Comparison of ENCODE assay signal across 8 mouse cellular contexts in genomic region chr9:108119891-108120411, GRCm38 (mm10). TPM values are rescaled to one million over a fixed set of nuclear protein-coding genes. Genes with fewer than 3 reads are reported as not detected.
A peak's percentile ranks its signal among the peaks of the same experiment; 100 is the strongest.
DNase-seq lines count a peak whose midpoint lies in the region; ATAC-seq and TF ChIP-seq lines count a peak whose summit lies in the region.

No protein-coding gene starts in this region.

- intact Hi-C loops in gastrocnemius, adult 2 months (cut with DNase I) = no loop called here

- DNase-seq in gastrocnemius, adult 2 months = peak; percentile 83
- DNase-seq in gastrocnemius, postnatal 4 days (ENCODE audit: low spot score in 2 of 2) = no peak
- DNase-seq in lung, postnatal 36 days = peak; percentile 71
- DNase-seq in thymus, postnatal 10 days (ENCODE audit: low spot score in 2 of 2) = no peak
- DNase-seq in spleen, postnatal 14 days (ENCODE audit: low spot score in 2 of 2) = no peak
- DNase-seq in thymus, postnatal 25 days = no peak

- no peaks in the 10 kb centered on the region for H3K9me3 ChIP-seq in embryonic facial prominence, embryonic 15.5 days (replicated peaks)
- H3K9me3 ChIP-seq in kidney, embryonic 14.5 days (ENCODE audit: control insufficient read depth, low read length) = no peaks in the 10 kb centered on the region

- no peak overlapping the region for H3K9ac ChIP-seq in embryonic facial prominence, embryonic 15.5 days
- no peak overlapping the region; the same call in 1 of the 2 replicates for H3K9ac ChIP-seq in kidney, embryonic 14.5 days (ENCODE audit: low read depth, low read length)

- ATAC-seq in embryonic facial prominence, embryonic 15.5 days (ENCODE audit: insufficient number of reproducible peaks, low FRiP score, low TSS enrichment, low read depth) = peak; percentile 66
- peak; percentile 69; the same call in 1 of the 2 replicates for ATAC-seq in kidney, embryonic 14.5 days (ENCODE audit: low FRiP score, low TSS enrichment)

- H3K36me3 ChIP-seq in embryonic facial prominence, embryonic 15.5 days = no peaks in the 10 kb centered on the region
- H3K36me3 ChIP-seq in kidney, embryonic 14.5 days (ENCODE audit: control insufficient read depth, insufficient read depth, low read length) = no peaks in the 10 kb centered on the region

- TF ChIP-seq CTCF in gastrocnemius, adult 2 months (IDR thresholded peaks at IDR 0.05) = no peak

- H3K27ac ChIP-seq in gastrocnemius, adult 2 months = peak overlapping the region; percentile 86
- no peak overlapping the region for H3K27ac ChIP-seq in embryonic facial prominence, embryonic 15.5 days (replicated peaks)
- peak overlapping the region; percentile 26 for H3K27ac ChIP-seq in kidney, embryonic 14.5 days (ENCODE audit: low read depth, low read length)

- H3K4me3 ChIP-seq in gastrocnemius, adult 2 months = no peak overlapping the region
- no peak overlapping the region for H3K4me3 ChIP-seq in embryonic facial prominence, embryonic 15.5 days (replicated peaks)
- H3K4me3 ChIP-seq in kidney, embryonic 14.5 days (ENCODE audit: low read length) = no peak overlapping the region

- peaks cover 11% of the 10 kb centered on the region for H3K4me1 ChIP-seq in embryonic facial prominence, embryonic 15.5 days
- peaks cover 11% of the 10 kb centered on the region; the same call in 1 of the 2 replicates for H3K4me1 ChIP-seq in kidney, embryonic 14.5 days (ENCODE audit: control insufficient read depth, insufficient read depth, low read length)

- 46% methylated on average over 9 of the region's 11 CpGs for WGBS in embryonic facial prominence, embryonic 15.5 days
- 37% methylated on average over 8 of the region's 11 CpGs for WGBS in kidney, embryonic 14.5 days

- no peak overlapping the region for H3K4me2 ChIP-seq in embryonic facial prominence, embryonic 15.5 days (replicated peaks)
- no peak overlapping the region for H3K4me2 ChIP-seq in kidney, embryonic 14.5 days (replicated peaks; ENCODE audit: low read depth, low read length)

- no peaks in the 10 kb centered on the region for H3K27me3 ChIP-seq in embryonic facial prominence, embryonic 15.5 days
- H3K27me3 ChIP-seq in kidney, embryonic 14.5 days (ENCODE audit: control insufficient read depth, insufficient read depth, low read length) = no peaks in the 10 kb centered on the region

RNA-seq across cellular contexts. Expression of gene Apeh, which starts 25.5 kb away (rescaled TPM):
- 10 to 100 TPM; 30.6 to 33.4 TPM for total RNA-seq in gastrocnemius, adult 2 months (2021)
- 10 to 100 TPM; 47.7 to 51.5 TPM for total RNA-seq in gastrocnemius, postnatal 4 days (2021)
- polyA plus RNA-seq in embryonic facial prominence, embryonic 15.5 days (2015; fragmentation: Nextera tagmentation; extraction: Ambion mirVana) = 48.3 and 51.2 TPM in 2 replicates
- 55.2 and 57.8 TPM in 2 replicates for polyA plus RNA-seq in kidney, embryonic 14.5 days (2014; fragmentation: Nextera tagmentation; extraction: Ambion mirVana)

RNA-seq across cellular contexts. Expression of gene Rnf123, which starts 36.8 kb away (rescaled TPM):
- total RNA-seq in gastrocnemius, adult 2 months (2021) = 100 to 1,000 TPM; 128 to 157 TPM
- 10 to 100 TPM; 83.8 to 94.8 TPM for total RNA-seq in gastrocnemius, postnatal 4 days (2021)
- 28.7 and 34.9 TPM in 2 replicates for polyA plus RNA-seq in embryonic facial prominence, embryonic 15.5 days (2015; fragmentation: Nextera tagmentation; extraction: Ambion mirVana)
- polyA plus RNA-seq in kidney, embryonic 14.5 days (2014; fragmentation: Nextera tagmentation; extraction: Ambion mirVana) = 20.0 and 30.9 TPM in 2 replicates

RNA-seq across cellular contexts. Expression of gene Mst1, which starts 39.7 kb away (rescaled TPM):
- total RNA-seq in gastrocnemius, adult 2 months (2021) = not detected
- under 1 TPM in 1 of 2 experiments, not detected in 1; 0.36 TPM for total RNA-seq in gastrocnemius, postnatal 4 days (2021)
- polyA plus RNA-seq in embryonic facial prominence, embryonic 15.5 days (2015; fragmentation: Nextera tagmentation; extraction: Ambion mirVana) = 3.1 and 3.5 TPM in 2 replicates
- polyA plus RNA-seq in kidney, embryonic 14.5 days (2014; fragmentation: Nextera tagmentation; extraction: Ambion mirVana) = not detected in 2 replicates

Comparison
In these comparisons a context has a peak if more than half of its experiments do, and no peak if none do; other contexts are left out.
1. DNase-seq: peak in gastrocnemius, adult 2 months (single experiment) and lung, postnatal 36 days (single experiment); none in gastrocnemius, postnatal 4 days (0 of 2), thymus, postnatal 10 days (0 of 2), spleen, postnatal 14 days (0 of 2) and thymus, postnatal 25 days (single experiment).